Mouse (Mus musculus): ENCODE measurements around the gene Gria1. TPM values are rescaled to one million over a fixed set of nuclear protein-coding genes. Genes with fewer than 3 reads are reported as not detected.

The Gria1 gene
- polyA plus RNA-seq, 1 experiment from 2014 or later = 0.30 TPM

DNA sequence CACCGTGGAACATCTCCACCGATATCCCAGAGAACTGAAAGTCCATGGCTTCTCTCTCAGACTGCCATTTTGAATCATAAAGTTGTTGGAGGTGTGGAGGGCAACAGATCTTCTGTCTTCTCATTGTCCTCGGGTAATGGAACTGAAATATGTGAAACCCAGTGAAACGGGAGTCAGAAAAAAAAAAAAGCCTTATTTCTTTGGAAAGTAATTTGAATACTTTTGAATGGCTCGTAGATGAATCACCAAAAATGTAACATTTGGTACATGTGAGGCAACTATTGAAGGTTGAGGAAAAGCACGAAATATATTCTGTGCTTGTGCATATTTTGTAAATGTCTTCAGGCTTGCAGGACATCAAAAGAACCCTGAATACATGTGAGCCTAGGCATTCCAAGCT lies 151.7 kb downstream of the Gria1 start:
- no peak for DNase-seq (ENCODE audit: low spot score)

- no peak for DNase-seq (ENCODE audit: low spot score)
Measured at GRCm38 (mm10) chr11:57170058-57170457, 158.9 kb downstream of the Gria1 start.

- no peak for DNase-seq (ENCODE audit: low spot score)
Measured at GRCm38 (mm10) chr11:57174165-57174564, 163.0 kb downstream of the Gria1 start.

- no peak for DNase-seq (ENCODE audit: low spot score)
Measured at GRCm38 (mm10) chr11:57176552-57176951, 165.4 kb downstream of the Gria1 start.

GRCm38 (mm10) chr11:57184216-57184615 lies 173.0 kb downstream of the Gria1 start:
- no peak for DNase-seq (ENCODE audit: low spot score)

GRCm38 (mm10) chr11:57185110-57185509 lies 173.9 kb downstream of the Gria1 start:
- DNase-seq (ENCODE audit: low spot score) = no peak

- no peak for DNase-seq (ENCODE audit: low spot score)
Measured at GRCm38 (mm10) chr11:57189391-57189790, 178.2 kb downstream of the Gria1 start.

DNA sequence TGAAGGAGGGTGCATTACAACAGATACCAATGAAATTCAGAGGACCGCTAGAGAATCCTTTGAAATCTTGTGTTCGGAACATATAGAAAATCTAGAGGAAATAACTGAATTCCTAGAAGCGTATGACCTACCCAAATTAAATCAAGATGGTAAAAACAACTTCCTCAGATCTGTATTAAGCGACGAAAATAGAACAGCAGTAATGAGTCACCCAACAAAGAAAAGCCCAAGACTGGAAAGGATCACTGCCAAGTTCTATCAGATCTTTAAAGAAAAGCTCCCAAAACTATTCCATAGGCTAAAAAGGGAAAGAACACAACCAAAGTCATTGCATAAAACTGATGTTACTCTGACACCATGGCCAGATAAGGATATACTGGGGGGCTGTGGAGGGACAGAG lies 183.6 kb downstream of the Gria1 start:
- no peak for DNase-seq (ENCODE audit: low spot score)

DNA sequence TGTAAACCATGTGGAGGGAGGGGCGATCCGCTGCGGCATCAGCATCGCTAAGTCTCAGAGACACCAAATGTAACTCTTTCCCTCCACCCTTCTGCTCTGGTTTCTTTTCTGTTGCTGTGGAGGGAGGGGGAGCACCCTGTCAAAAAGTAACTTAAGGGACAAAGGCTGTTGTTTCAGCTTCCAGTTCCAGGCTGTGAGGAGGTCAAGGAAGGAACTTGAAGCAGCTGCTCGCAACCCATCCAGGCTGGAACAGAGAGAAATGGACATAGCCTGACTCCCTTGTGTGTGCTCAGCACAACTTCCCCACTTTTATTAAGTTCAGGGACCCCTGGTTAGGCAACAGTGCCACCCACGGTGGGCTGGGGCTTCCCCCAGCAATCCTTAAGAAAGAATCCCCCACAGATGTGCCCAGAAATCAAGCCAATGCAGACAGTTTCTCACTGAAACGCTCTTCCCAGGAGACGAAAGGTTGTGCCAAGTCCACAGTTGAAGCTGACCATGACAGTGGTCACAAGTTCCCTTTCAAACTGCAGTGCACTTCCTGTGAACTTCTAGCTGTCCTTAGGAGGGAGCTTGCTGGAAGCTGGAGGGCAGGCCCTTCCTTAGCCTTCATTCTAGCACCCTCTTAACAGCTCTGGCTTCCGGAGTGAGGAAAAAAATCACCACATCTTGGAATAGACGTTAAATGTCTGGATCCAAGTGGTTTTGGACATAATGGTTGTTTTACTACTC lies 190.2 kb downstream of the Gria1 start:
- DNase-seq (ENCODE audit: low spot score) = no peak

- DNase-seq (ENCODE audit: low spot score) = no peak
Measured at GRCm38 (mm10) chr11:57204371-57204770, 193.2 kb downstream of the Gria1 start.

DNA sequence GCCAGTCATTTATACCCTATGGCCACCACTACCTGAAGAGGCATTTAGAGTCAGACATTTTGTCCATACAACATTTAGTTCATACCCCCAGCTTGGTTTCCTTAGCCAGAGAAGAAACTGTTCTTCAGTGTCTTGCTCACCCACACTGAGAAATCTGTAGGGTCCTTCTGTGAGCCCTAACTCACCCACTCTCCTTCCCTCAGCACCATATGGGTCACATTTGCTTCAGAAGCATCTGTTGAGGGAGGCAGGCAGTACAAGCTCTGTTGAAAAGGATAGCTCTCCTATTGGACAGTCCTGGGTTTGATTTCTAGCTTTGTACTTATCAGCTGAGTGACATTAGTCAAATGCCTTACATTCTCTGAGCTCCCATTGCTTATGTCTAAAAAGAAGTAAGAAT lies 196.1 kb downstream of the Gria1 start:
- DNase-seq (ENCODE audit: low spot score) = no peak

DNA sequence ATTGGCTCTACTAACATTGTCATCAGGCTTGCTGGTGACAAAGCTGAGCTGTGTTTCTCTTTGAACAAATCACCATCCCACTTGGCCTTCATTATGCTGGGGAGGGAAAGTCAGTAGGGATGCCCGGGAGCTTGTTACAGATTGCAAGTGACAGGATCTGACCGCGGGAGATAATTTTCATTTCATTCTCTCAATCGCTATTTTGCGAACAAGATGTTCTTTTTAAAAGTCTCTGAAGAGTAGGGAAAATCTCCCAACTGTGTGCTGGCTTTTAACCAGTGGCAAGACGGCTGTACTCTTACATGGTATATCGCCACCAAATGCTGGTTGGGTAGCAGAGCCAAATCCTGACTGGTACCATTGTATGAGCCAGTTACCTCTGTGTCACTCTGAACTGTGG lies 202.9 kb downstream of the Gria1 start:
- no peak for DNase-seq (ENCODE audit: low spot score)

DNA sequence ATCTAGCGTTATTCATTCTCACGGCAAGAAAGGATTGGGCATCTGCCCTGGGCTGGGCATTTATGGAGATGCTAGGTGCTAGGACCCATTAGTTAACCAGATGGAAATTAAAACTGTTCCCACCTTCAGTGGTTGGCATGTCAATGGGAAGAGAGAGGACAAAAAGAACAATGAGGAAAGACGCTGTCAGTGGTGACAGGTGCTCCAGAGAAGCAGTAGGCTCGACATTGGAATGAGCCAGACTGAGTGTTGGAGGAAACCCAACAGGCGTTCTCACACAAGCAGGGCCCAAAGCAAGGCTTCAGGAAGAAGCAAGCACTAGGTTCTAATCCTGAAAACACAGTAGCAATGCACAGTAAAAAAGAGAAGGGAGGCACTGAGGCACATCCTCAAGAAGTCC lies 203.4 kb downstream of the Gria1 start:
- DNase-seq (ENCODE audit: low spot score) = no peak

- DNase-seq (ENCODE audit: low spot score) = no peak
Measured at GRCm38 (mm10) chr11:57222797-57223569, 211.8 kb downstream of the Gria1 start.

- DNase-seq (ENCODE audit: low spot score) = no peak
Measured at GRCm38 (mm10) chr11:57235446-57235845, 224.3 kb downstream of the Gria1 start.

GRCm38 (mm10) chr11:57236431-57236830 lies 225.2 kb downstream of the Gria1 start:
- no peak for DNase-seq (ENCODE audit: low spot score)

DNA sequence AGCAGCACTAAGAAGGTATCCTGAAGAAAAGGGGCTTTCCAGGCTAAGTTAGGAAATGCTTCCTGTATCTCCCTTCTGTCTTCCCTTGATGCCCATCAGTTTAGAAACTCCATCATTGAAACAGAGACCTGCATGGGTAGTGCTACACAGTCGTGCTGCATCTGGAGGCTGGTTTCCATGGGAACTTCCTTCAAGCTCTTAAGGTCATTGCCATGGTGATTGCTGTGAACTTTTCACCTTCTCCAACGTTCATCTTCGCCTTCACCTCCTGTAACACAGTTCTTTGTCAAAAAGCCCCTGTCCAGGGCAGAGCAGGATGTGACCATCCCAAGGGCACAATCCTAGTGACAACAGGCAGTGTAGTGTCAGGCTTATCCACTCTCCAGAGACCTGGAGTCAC lies 228.6 kb downstream of the Gria1 start:
- no peak for DNase-seq (ENCODE audit: low spot score)

GRCm38 (mm10) chr11:57243835-57244234 lies 232.6 kb downstream of the Gria1 start:
- no peak for DNase-seq (ENCODE audit: low spot score)

DNA sequence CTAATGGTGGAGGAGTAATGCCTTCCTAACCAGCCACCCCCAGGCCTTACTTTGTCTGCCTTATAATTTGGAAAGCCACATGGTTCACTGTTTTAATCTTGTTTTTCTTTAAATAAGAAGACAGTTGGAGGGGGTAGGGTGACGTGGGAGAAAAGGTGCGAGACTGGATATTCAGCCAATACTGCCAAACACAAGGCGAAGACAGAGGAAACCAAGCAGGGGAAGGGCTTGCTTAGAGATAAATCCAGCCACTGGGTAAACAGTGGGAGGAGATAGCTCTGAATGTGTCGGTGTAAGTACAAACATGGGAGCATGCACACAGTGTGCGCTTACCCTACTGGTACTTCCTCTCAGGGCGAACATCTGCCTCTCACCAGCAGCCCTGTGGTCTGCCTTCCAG lies 233.4 kb downstream of the Gria1 start:
- no peak for DNase-seq (ENCODE audit: low spot score)

GRCm38 (mm10) chr11:57248870-57249269 lies 237.7 kb downstream of the Gria1 start:
- no peak for DNase-seq (ENCODE audit: low spot score)

- no peak for DNase-seq (ENCODE audit: low spot score)
Measured at GRCm38 (mm10) chr11:57250129-57250528, 238.9 kb downstream of the Gria1 start.

- no peak for DNase-seq (ENCODE audit: low spot score)
Measured at GRCm38 (mm10) chr11:57271687-57272086, 260.5 kb downstream of the Gria1 start.

DNA sequence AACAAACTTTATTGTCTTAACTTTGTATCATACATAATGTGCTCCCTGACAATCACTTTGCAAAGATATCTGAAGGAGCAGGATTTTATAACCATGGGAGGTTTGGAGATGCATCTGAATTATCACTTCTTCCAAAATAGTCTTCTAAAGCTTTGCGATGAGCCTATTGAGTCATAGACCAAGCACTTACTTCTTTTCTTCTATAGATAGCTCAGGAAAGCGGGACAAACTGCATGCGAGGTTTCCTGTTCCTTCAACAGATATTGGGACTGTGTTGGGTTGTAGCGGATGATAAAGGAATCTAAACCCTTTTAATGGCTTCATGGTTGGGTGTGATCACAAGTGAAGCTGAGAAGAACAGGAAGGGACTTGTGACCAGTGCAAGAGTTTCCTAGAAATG lies 263.5 kb downstream of the Gria1 start:
- no peak for DNase-seq (ENCODE audit: low spot score)
